In genomic region chr11:79803006-79803405, GRCm38 (mm10) we compare ENCODE assay signal across 8 mouse cellular contexts.
DNase-seq lines count a peak whose midpoint lies in the region; ATAC-seq and TF ChIP-seq lines count a peak whose summit lies in the region.

No protein-coding gene starts in this region.

- no peak for TF ChIP-seq CTCF in small intestine, adult 2 months (IDR thresholded peaks at IDR 0.05; ENCODE audit: extremely low read depth, insufficient read length, insufficient replicate concordance, low read depth, low read length)

- peaks cover 20% of the 10 kb centered on the region for H3K4me1 ChIP-seq in heart, embryonic 10.5 days
- peaks cover 35% of the 10 kb centered on the region for H3K4me1 ChIP-seq in kidney, embryonic 15.5 days
- H3K4me1 ChIP-seq in small intestine, adult 2 months (ENCODE audit: control insufficient read depth, insufficient read depth, insufficient read length, low read length), result peaks cover 9% of the 10 kb centered on the region

- H3K9ac ChIP-seq in kidney, embryonic 15.5 days, result no peak overlapping the region

- WGBS in heart, embryonic 10.5 days, result 73% methylated on average over 5 of the region's 5 CpGs
- 55% methylated on average over 5 of the region's 5 CpGs for WGBS in kidney, embryonic 15.5 days
- WGBS in small intestine, adult 2 months, result 71% methylated on average over 5 of the region's 5 CpGs

- 0 out of 2 replicates have a peak, but pooled peaks cover 2% of the 10 kb centered on the region for H3K36me3 ChIP-seq in heart, embryonic 10.5 days
- H3K36me3 ChIP-seq in kidney, embryonic 15.5 days, result no peaks in the 10 kb centered on the region
- H3K36me3 ChIP-seq in small intestine, adult 2 months (ENCODE audit: control insufficient read depth, insufficient read depth, low read length), result no peaks in the 10 kb centered on the region

- H3K4me3 ChIP-seq in heart, embryonic 10.5 days, result no peak overlapping the region
- H3K4me3 ChIP-seq in kidney, embryonic 15.5 days (replicated peaks), result no peak overlapping the region
- H3K4me3 ChIP-seq in small intestine, adult 2 months (ENCODE audit: low read depth, low read length), result no peak overlapping the region

- no peak overlapping the region for H3K27ac ChIP-seq in heart, embryonic 10.5 days
- H3K27ac ChIP-seq in kidney, embryonic 15.5 days, result peak overlapping the region; percentile 66
- H3K27ac ChIP-seq in small intestine, adult 2 months (ENCODE audit: insufficient read depth, low read depth, low read length), result peak overlapping the region; percentile 35; the same call in 1 of the 2 replicates

- H3K4me2 ChIP-seq in kidney, embryonic 15.5 days, result no peak overlapping the region

- no peak; the same call in 1 of the 2 replicates for ATAC-seq in kidney, embryonic 15.5 days (replicated peaks; ENCODE audit: low FRiP score)

- DNase-seq in heart, adult 11 months, result peak; percentile 98
- no peak for DNase-seq in heart, embryonic 10.5 days (ENCODE audit: low spot score)
- DNase-seq in urinary bladder, postnatal 25 days (ENCODE audit: low spot score), result peak; percentile 43
- DNase-seq in urinary bladder, adult 2 months (ENCODE audit: low spot score), result no peak
- no peak for DNase-seq in B cell, adult 2 months
- DNase-seq in thymus, postnatal 14 days, result no peak

- peaks cover 9% of the 10 kb centered on the region for H3K9me3 ChIP-seq in heart, embryonic 10.5 days
- peaks cover 9% of the 10 kb centered on the region; the same call in 1 of the 2 replicates for H3K9me3 ChIP-seq in kidney, embryonic 15.5 days (replicated peaks)

- TF ChIP-seq POLR2A in small intestine, adult 2 months (IDR thresholded peaks at IDR 0.05; ENCODE audit: low read depth, low read length), result no peak

- H3K27me3 ChIP-seq in heart, embryonic 10.5 days (ENCODE audit: insufficient read depth, poor library complexity, severe bottlenecking), result no peaks in the 10 kb centered on the region
- no peaks in the 10 kb centered on the region for H3K27me3 ChIP-seq in kidney, embryonic 15.5 days
- H3K27me3 ChIP-seq in small intestine, adult 2 months (ENCODE audit: control insufficient read depth, insufficient read depth, low read length), result no peaks in the 10 kb centered on the region

Comparison
In these comparisons a context has a peak if more than half of its experiments do, and no peak if none do; other contexts are left out.
1. DNase-seq: peak in heart, adult 11 months (single experiment) and urinary bladder, postnatal 25 days (single experiment); none in heart, embryonic 10.5 days (single experiment), urinary bladder, adult 2 months (single experiment), B cell, adult 2 months (0 of 2) and thymus, postnatal 14 days (single experiment).